Mouse (Mus musculus) heart, postnatal 0 days (tissue): ENCODE measurements around the gene Usf3. TPM values are rescaled to one million over a fixed set of nuclear protein-coding genes. Genes with fewer than 3 reads are reported as not detected.

Experiments
- ATAC-seq: fragments of 200-750 bp; cut with Nextera tagmentation; 2 replicates; pipeline ENCODE4 v1.8.0; 2017; ENCODE audit warnings: low read depth, moderate number of reproducible peaks, moderate library complexity; ENCODE audit not compliant: insufficient read depth
- DNase-seq: peaks from one replicate; pipeline ENCODE4 v3.0.0-alpha.2; 2016; ENCODE audit warnings: low spot score
- H3K27ac ChIP-seq: fragments of 300-500 bp; sonication (generic); 2 replicates; pipeline ENCODE4 v1.5.1; 2014; ENCODE audit warnings: low read depth, mild to moderate bottlenecking
- H3K27me3 ChIP-seq: fragments of 300-500 bp; sonication (generic); 2 replicates; pipeline ENCODE4 v1.6.1; 2014; ENCODE audit warnings: low read length, mixed read lengths; ENCODE audit not compliant: control insufficient read depth, insufficient read depth
- H3K36me3 ChIP-seq: fragments of 300-500 bp; sonication (generic); replicated peaks from 2 replicates; pipeline ENCODE4 v1.6.1; 2014; ENCODE audit warnings: low read length, mixed read lengths; ENCODE audit not compliant: control insufficient read depth, insufficient read depth
- H3K4me1 ChIP-seq: fragments of 300-500 bp; sonication (generic); 2 replicates; pipeline ENCODE4 v1.6.1; 2014; ENCODE audit warnings: antibody characterized with exemption; ENCODE audit not compliant: control insufficient read depth, insufficient read depth
- H3K4me2 ChIP-seq: fragments of 300-500 bp; sonication (generic); 2 replicates; pipeline ENCODE4 v1.6.1; 2014; ENCODE audit warnings: low read depth, mild to moderate bottlenecking, low read length, moderate library complexity
- H3K4me3 ChIP-seq: fragments of 300-500 bp; sonication (generic); 2 replicates; pipeline ENCODE4 v1.5.1; 2014; ENCODE audit warnings: low read depth, low read length
- H3K9ac ChIP-seq: fragments of 300-500 bp; sonication (generic); replicated peaks from 2 replicates; pipeline ENCODE4 v1.6.1; 2014; ENCODE audit warnings: low read depth, low read length, mixed read lengths
- H3K9me3 ChIP-seq: fragments of 300-500 bp; sonication (generic); replicated peaks from 2 replicates; pipeline ENCODE4 v1.6.1; 2016; ENCODE audit warnings: low read length; ENCODE audit not compliant: control insufficient read depth
- CTCF ChIP-seq: IDR thresholded peaks from 2 replicates; pipeline ENCODE4 v1.5.1; 2016; ENCODE audit warnings: antibody characterized with exemption, control low read depth, low read depth
- EP300 ChIP-seq: IDR thresholded peaks from 2 replicates; pipeline ENCODE4 v1.6.1; 2016; ENCODE audit warnings: antibody characterized with exemption, low read depth
- WGBS: fragments of 180-500 bp; shearing (Covaris S2); extraction: QIAGEN DNeasy Blood & Tissue Kit; methylation state at CpG from one replicate; pipeline ENCODE4 v1.1.7; 2014; 5-methylcytosine and 5-hydroxymethylcytosine counted together
- polyA plus RNA-seq: library from polyadenylated mRNA; unstranded; fragments of >200 nt; fragmentation: Nextera tagmentation; extraction: Ambion mirVana; gene quantifications from 2 replicates; pipeline ENCODE4 v1.2.1, GENCODE M21; 2015
- total RNA-seq: library from RNA; depleted of rRNA; stranded (reverse); fragments of >200 nt; gene quantifications from 2 replicates; pipeline ENCODE4 v1.2.3, GENCODE M21; 2014; ENCODE audit warnings: low replicate concordance

Gene Usf3
- total and polyA plus RNA-seq, 2 experiments from 2014 or later, result 1.4 to 9.9 TPM

GRCm38 (mm10) chr16:44252735-44253134 lies 79.7 kb downstream of the Usf3 start:
- no peak for TF ChIP-seq EP300
- no peak for TF ChIP-seq CTCF
- Histone ChIP-seq H3K27me3 (no peaks in the 10 kb centered on the region), H3K36me3 (no peaks in the 10 kb centered on the region), H3K4me2 (no peak overlapping the region), H3K27ac (no peak overlapping the region), H3K9me3 (no peaks in the 10 kb centered on the region), H3K9ac (no peak overlapping the region), H3K4me1 (peaks cover 11% of the 10 kb centered on the region), H3K4me3 (no peak overlapping the region)
- ATAC-seq (no peak), DNase-seq (no peak)
- WGBS, result 83% methylated on average over 3 of the region's 3 CpGs

- no peak overlapping the region for H3K4me3 ChIP-seq
- H3K9ac ChIP-seq, result no peak overlapping the region
- ATAC-seq (0 out of 2 replicates have a peak, but pooled peaks have one; percentile 25), DNase-seq (no peak)
- H3K27me3 ChIP-seq, result no peaks in the 10 kb centered on the region
- 60% methylated on average over 7 of the region's 7 CpGs for WGBS
- TF ChIP-seq CTCF, result no peak
- no peak for TF ChIP-seq EP300
- no peaks in the 10 kb centered on the region for H3K9me3 ChIP-seq
- no peak overlapping the region for H3K4me2 ChIP-seq
- no peak overlapping the region for H3K27ac ChIP-seq
- H3K36me3 ChIP-seq, result no peaks in the 10 kb centered on the region
- peaks cover 11% of the 10 kb centered on the region for H3K4me1 ChIP-seq
Observed at GRCm38 (mm10) chr16:44253797-44254634, 81.0 kb downstream of the Usf3 start.

- Histone ChIP-seq H3K36me3 (no peaks in the 10 kb centered on the region), H3K27ac (peak overlapping the region; percentile 58), H3K4me3 (no peak overlapping the region), H3K27me3 (no peaks in the 10 kb centered on the region), H3K9ac (no peak overlapping the region), H3K4me2 (no peak overlapping the region), H3K9me3 (no peaks in the 10 kb centered on the region), H3K4me1 (peaks cover 11% of the 10 kb centered on the region)
- TF ChIP-seq CTCF, result no peak
- no peak for TF ChIP-seq EP300
- ATAC-seq (peak; percentile 92), DNase-seq (peak; percentile 79)
- WGBS, result 37% methylated on average over 7 of the region's 7 CpGs
Observed at GRCm38 (mm10) chr16:44254698-44255097, 81.7 kb downstream of the Usf3 start.

GRCm38 (mm10) chr16:44257476-44257875 lies 84.4 kb downstream of the Usf3 start:
- TF ChIP-seq EP300, result no peak
- no peak for TF ChIP-seq CTCF
- DNase-seq (no peak), ATAC-seq (no peak)
- Histone ChIP-seq H3K4me1 (peaks cover 11% of the 10 kb centered on the region), H3K27me3 (no peaks in the 10 kb centered on the region), H3K4me3 (no peak overlapping the region), H3K4me2 (no peak overlapping the region), H3K36me3 (no peaks in the 10 kb centered on the region), H3K9ac (no peak overlapping the region), H3K27ac (no peak overlapping the region), H3K9me3 (no peaks in the 10 kb centered on the region)
- WGBS, result 79% methylated on average over 3 of the region's 3 CpGs

GRCm38 (mm10) chr16:44264916-44265315 lies 91.9 kb downstream of the Usf3 start:
- Histone ChIP-seq H3K4me1 (no peaks in the 10 kb centered on the region), H3K9ac (no peak overlapping the region), H3K9me3 (no peaks in the 10 kb centered on the region), H3K4me2 (no peak overlapping the region), H3K4me3 (no peak overlapping the region), H3K27me3 (no peaks in the 10 kb centered on the region), H3K36me3 (no peaks in the 10 kb centered on the region), H3K27ac (no peak overlapping the region)
- TF ChIP-seq EP300 (no peak), CTCF (no peak)
- ATAC-seq, result no peak
- no peak for DNase-seq
- 73% methylated on average over 2 of the region's 2 CpGs for WGBS

- no peak overlapping the region for H3K9ac ChIP-seq
- DNase-seq (no peak), ATAC-seq (no peak)
- 77% methylated on average over 6 of the region's 6 CpGs for WGBS
- no peak overlapping the region for H3K4me2 ChIP-seq
- H3K27me3 ChIP-seq, result no peaks in the 10 kb centered on the region
- H3K27ac ChIP-seq, result no peak overlapping the region
- H3K4me1 ChIP-seq, result no peaks in the 10 kb centered on the region
- H3K4me3 ChIP-seq, result no peak overlapping the region
- no peaks in the 10 kb centered on the region for H3K9me3 ChIP-seq
- no peaks in the 10 kb centered on the region for H3K36me3 ChIP-seq
- TF ChIP-seq EP300, result no peak
- no peak for TF ChIP-seq CTCF
Observed at GRCm38 (mm10) chr16:44265562-44265961, 92.5 kb downstream of the Usf3 start.
